Mouse (Mus musculus): ENCODE measurements around the gene Pan2. TPM values are rescaled to one million over a fixed set of nuclear protein-coding genes. Genes with fewer than 3 reads are reported as not detected.
"Not testable (repeated sequence)": the region's sequence is repeated elsewhere in the genome, so short reads cannot be mapped to it uniquely, and the experiment has no call there.

Gene Pan2
- total and polyA plus RNA-seq, 3 experiments = 6.5 to 15.2 (median 6.9) TPM

GRCm38 (mm10) chr10:128259946-128260345 lies 43.2 kb upstream of the Pan2 start:
- intact Hi-C loops (cut with DNase I) = no loop called here
- WGBS = 91% methylated on average over 5 of the region's 5 CpGs
- Histone ChIP-seq H3K4me1 (ENCODE audit: control insufficient read depth, insufficient read depth, low read length) (no peaks in the 10 kb centered on the region), H3K4me3 (no peak overlapping the region), H3K9ac (ENCODE audit: low read depth, low read length) (no peak overlapping the region), H3K79me2 (replicated peaks; ENCODE audit: control insufficient read depth, insufficient read depth, low read length) (no peaks in the 10 kb centered on the region), H3K27ac (no peak overlapping the region), H3K27me3 (ENCODE audit: control insufficient read depth, insufficient read depth, low read length) (no peaks in the 10 kb centered on the region), H3K36me3 (ENCODE audit: control insufficient read depth, insufficient read depth, low read length) (no peaks in the 10 kb centered on the region)
- TF ChIP-seq CTCF (IDR thresholded peaks at IDR 0.05) (no peak), EP300 (IDR thresholded peaks at IDR 0.05; ENCODE audit: insufficient read depth, low read depth, low read length) (no peak), POLR2A (IDR thresholded peaks at IDR 0.05; ENCODE audit: insufficient read depth, low read depth, low read length) (no peak)
- no peak for DNase-seq

- H3K4me3 ChIP-seq; H3K27me3 ChIP-seq (ENCODE audit: control insufficient read depth, insufficient read depth, low read length); H3K36me3 ChIP-seq (ENCODE audit: control insufficient read depth, insufficient read depth, low read length); DNase-seq; H3K27ac ChIP-seq; intact Hi-C loops (cut with DNase I); H3K79me2 ChIP-seq (replicated peaks; ENCODE audit: control insufficient read depth, insufficient read depth, low read length); H3K4me1 ChIP-seq (ENCODE audit: control insufficient read depth, insufficient read depth, low read length); H3K9ac ChIP-seq (ENCODE audit: low read depth, low read length): not testable (repeated sequence)
- 93% methylated on average over 7 of the region's 7 CpGs for WGBS
Measured at GRCm38 (mm10) chr10:128260376-128260775, 42.8 kb upstream of the Pan2 start.

GRCm38 (mm10) chr10:128262300-128262699 lies 40.8 kb upstream of the Pan2 start:
- peak; percentile 41 to 63 for DNase-seq

GRCm38 (mm10) chr10:128263393-128264310 lies 39.5 kb upstream of the Pan2 start:
- no peak overlapping the region for H3K27ac ChIP-seq
- no peak overlapping the region for H3K4me3 ChIP-seq
- H3K4me1 ChIP-seq (ENCODE audit: control insufficient read depth, insufficient read depth, low read length) = no peaks in the 10 kb centered on the region
- H3K27me3 ChIP-seq (ENCODE audit: control insufficient read depth, insufficient read depth, low read length) = no peaks in the 10 kb centered on the region
- H3K36me3 ChIP-seq (ENCODE audit: control insufficient read depth, insufficient read depth, low read length) = no peaks in the 10 kb centered on the region
- intact Hi-C loops (cut with DNase I) = no loop called here
- no peaks in the 10 kb centered on the region for H3K79me2 ChIP-seq (replicated peaks; ENCODE audit: control insufficient read depth, insufficient read depth, low read length)
- no peak for DNase-seq
- TF ChIP-seq CTCF (IDR thresholded peaks at IDR 0.05) (no peak), EP300 (IDR thresholded peaks at IDR 0.05; ENCODE audit: insufficient read depth, low read depth, low read length) (no peak), POLR2A (IDR thresholded peaks at IDR 0.05; ENCODE audit: insufficient read depth, low read depth, low read length) (no peak)
- WGBS = 73% methylated on average over 6 of the region's 6 CpGs
- H3K9ac ChIP-seq (ENCODE audit: low read depth, low read length) = no peak overlapping the region

More at GRCm38 (mm10) chr10:128262300-128262699, 40.8 kb upstream of the Pan2 start:
- 64% methylated on average over 22 of the region's 22 CpGs for WGBS
- H3K4me1 ChIP-seq (ENCODE audit: control insufficient read depth, insufficient read depth, low read length) = no peaks in the 10 kb centered on the region
- no peaks in the 10 kb centered on the region for H3K79me2 ChIP-seq (replicated peaks; ENCODE audit: control insufficient read depth, insufficient read depth, low read length)
- H3K27me3 ChIP-seq (ENCODE audit: control insufficient read depth, insufficient read depth, low read length) = no peaks in the 10 kb centered on the region
- 0 out of 2 replicates have a peak, but pooled peaks have one; percentile 34 for TF ChIP-seq POLR2A (IDR thresholded peaks at IDR 0.05; ENCODE audit: insufficient read depth, low read depth, low read length)
- no peak for TF ChIP-seq EP300 (IDR thresholded peaks at IDR 0.05; ENCODE audit: insufficient read depth, low read depth, low read length)
- peak overlapping the region; percentile 36 for H3K27ac ChIP-seq
- no peak overlapping the region for H3K9ac ChIP-seq (ENCODE audit: low read depth, low read length)
- H3K4me3 ChIP-seq = no peak overlapping the region; the same call in 1 of the 2 replicates
- H3K36me3 ChIP-seq (ENCODE audit: control insufficient read depth, insufficient read depth, low read length) = no peaks in the 10 kb centered on the region
- intact Hi-C loops (cut with DNase I) = no loop called here

- TF ChIP-seq EP300 (IDR thresholded peaks at IDR 0.05; ENCODE audit: insufficient read depth, low read depth, low read length) (no peak), CTCF (IDR thresholded peaks at IDR 0.05) (no peak), POLR2A (IDR thresholded peaks at IDR 0.05; ENCODE audit: insufficient read depth, low read depth, low read length) (no peak)
- Histone ChIP-seq H3K4me3 (no peak within 1 kb of the TSS), H3K36me3 (ENCODE audit: control insufficient read depth, insufficient read depth, low read length) (peaks cover 5% of the 10 kb centered on the region; the same call in 1 of the 2 replicates), H3K9ac (ENCODE audit: low read depth, low read length) (no peak within 1 kb of the TSS), H3K4me1 (ENCODE audit: control insufficient read depth, insufficient read depth, low read length) (peaks cover 5% of the 10 kb centered on the region), H3K27ac (peak within 1 kb of the TSS; percentile 83), H3K79me2 (replicated peaks; ENCODE audit: control insufficient read depth, insufficient read depth, low read length) (no peaks in the 10 kb centered on the region; the same call in 1 of the 2 replicates), H3K27me3 (ENCODE audit: control insufficient read depth, insufficient read depth, low read length) (no peaks in the 10 kb centered on the region)
- DNase-seq = no peak
- WGBS = 80% methylated on average over 6 of the region's 6 CpGs
- intact Hi-C loops (cut with DNase I) = loop anchor here (2.0 kb wide), 2 partner anchors 22 to 34 kb away; no protein-coding TSS in a partner anchor
Measured at GRCm38 (mm10) chr10:128268371-128268770, 34.8 kb upstream of the Pan2 start, which contains the start of gene Apof. Gene Apof (plus strand): TSS chr10:128268671.
